Mouse (Mus musculus): Measurements from ENCODE around the gene Trim58. TPM values are rescaled to one million over a fixed set of nuclear protein-coding genes. Genes with fewer than 3 reads are reported as not detected.
A peak's percentile ranks its signal among the peaks of the same experiment; 100 is the strongest.

Gene Trim58
- polyA plus RNA-seq, 1 experiment = 18.0 TPM

- TF ChIP-seq FLI1 (IDR thresholded peaks at IDR 0.05; ENCODE audit: low read length) (no peak), GATA1 (IDR thresholded peaks at IDR 0.05; ENCODE audit: borderline replicate concordance, low read length) (peak; percentile 91)
- Histone ChIP-seq H3K27me3 (replicated peaks) (no peaks in the 10 kb centered on the region), H3K4me1 (peaks cover 82% of the 10 kb centered on the region), H3K4me3 (replicated peaks) (peak overlapping the region; percentile 96), H3K36me3 (replicated peaks; ENCODE audit: low read length) (peaks cover 34% of the 10 kb centered on the region), H3K9me3 (no peaks in the 10 kb centered on the region)
These were observed 792 bp downstream of the Trim58 start for GRCm38 (mm10) chr11:58641057-58641456.

GRCm38 (mm10) chr11:58641638-58642358 is 1.5 kb downstream of the Trim58 start:
- H3K27me3 ChIP-seq (replicated peaks) = no peaks in the 10 kb centered on the region
- peaks cover 42% of the 10 kb centered on the region for H3K36me3 ChIP-seq (replicated peaks; ENCODE audit: low read length)
- TF ChIP-seq FLI1 (IDR thresholded peaks at IDR 0.05; ENCODE audit: low read length) = no peak
- no peak; the same call in 2 of the 3 replicates for TF ChIP-seq GATA1 (IDR thresholded peaks at IDR 0.05; ENCODE audit: borderline replicate concordance, low read length)
- H3K9me3 ChIP-seq = no peaks in the 10 kb centered on the region
- H3K4me3 ChIP-seq (replicated peaks) = peak overlapping the region; percentile 96
- H3K4me1 ChIP-seq = peaks cover 82% of the 10 kb centered on the region

- peak overlapping the region; percentile 96 for H3K4me3 ChIP-seq (replicated peaks)
These were observed 3.1 kb downstream of the Trim58 start for GRCm38 (mm10) chr11:58643350-58643749.

GRCm38 (mm10) chr11:58655151-58655550 is 14.9 kb downstream of the Trim58 start:
- H3K4me1 ChIP-seq = peaks cover 19% of the 10 kb centered on the region
- peaks cover 1% of the 10 kb centered on the region for H3K27me3 ChIP-seq (replicated peaks)
- TF ChIP-seq FLI1 (IDR thresholded peaks at IDR 0.05; ENCODE audit: low read length) = no peak
- no peak for TF ChIP-seq GATA1 (IDR thresholded peaks at IDR 0.05; ENCODE audit: borderline replicate concordance, low read length)
- H3K36me3 ChIP-seq (replicated peaks; ENCODE audit: low read length) = peaks cover 42% of the 10 kb centered on the region
- H3K4me3 ChIP-seq (replicated peaks) = no peak overlapping the region
- no peaks in the 10 kb centered on the region for H3K9me3 ChIP-seq

More at GRCm38 (mm10) chr11:58643350-58643749, 3.1 kb downstream of the Trim58 start:
- Histone ChIP-seq H3K27me3 (replicated peaks) (no peaks in the 10 kb centered on the region), H3K4me1 (peaks cover 74% of the 10 kb centered on the region), H3K9me3 (no peaks in the 10 kb centered on the region), H3K36me3 (replicated peaks; ENCODE audit: low read length) (peaks cover 57% of the 10 kb centered on the region)
- no peak for TF ChIP-seq FLI1 (IDR thresholded peaks at IDR 0.05; ENCODE audit: low read length)

- Histone ChIP-seq H3K36me3 (replicated peaks; ENCODE audit: low read length) (peaks cover 9% of the 10 kb centered on the region), H3K4me3 (replicated peaks) (no peak within 1 kb of the TSS), H3K27me3 (replicated peaks) (peaks cover 1% of the 10 kb centered on the region), H3K9me3 (no peaks in the 10 kb centered on the region), H3K4me1 (peaks cover 7% of the 10 kb centered on the region; the same call in 1 of the 2 replicates)
- TF ChIP-seq GATA1 (IDR thresholded peaks at IDR 0.05; ENCODE audit: borderline replicate concordance, low read length) (no peak), FLI1 (IDR thresholded peaks at IDR 0.05; ENCODE audit: low read length) (no peak)
These were observed 18.3 kb downstream of the Trim58 start, which contains the start of gene Olfr322 for GRCm38 (mm10) chr11:58658596-58658995. Gene Olfr322, plus strand, starts transcription at chr11:58658782.

GRCm38 (mm10) chr11:58669252-58669651 is 29.0 kb downstream of the Trim58 start:
- no peak for TF ChIP-seq GATA1 (IDR thresholded peaks at IDR 0.05; ENCODE audit: borderline replicate concordance, low read length)
- no peak for TF ChIP-seq FLI1 (IDR thresholded peaks at IDR 0.05; ENCODE audit: low read length)
- H3K36me3 ChIP-seq (replicated peaks; ENCODE audit: low read length) = no peaks in the 10 kb centered on the region
- no peaks in the 10 kb centered on the region for H3K9me3 ChIP-seq
- H3K4me1 ChIP-seq = 0 out of 2 replicates have a peak, but pooled peaks cover 3% of the 10 kb centered on the region
- peaks cover 3% of the 10 kb centered on the region for H3K27me3 ChIP-seq (replicated peaks)
- no peak overlapping the region for H3K4me3 ChIP-seq (replicated peaks)

GRCm38 (mm10) chr11:58671825-58672224 is 31.6 kb downstream of the Trim58 start:
- Histone ChIP-seq H3K36me3 (replicated peaks; ENCODE audit: low read length) (no peaks in the 10 kb centered on the region), H3K4me3 (replicated peaks) (no peak overlapping the region), H3K27me3 (replicated peaks) (no peaks in the 10 kb centered on the region), H3K4me1 (0 out of 2 replicates have a peak, but pooled peaks cover 3% of the 10 kb centered on the region), H3K9me3 (no peaks in the 10 kb centered on the region)
- TF ChIP-seq FLI1 (IDR thresholded peaks at IDR 0.05; ENCODE audit: low read length) (no peak), GATA1 (IDR thresholded peaks at IDR 0.05; ENCODE audit: borderline replicate concordance, low read length) (no peak)

- Histone ChIP-seq H3K27me3 (replicated peaks) (peaks cover 2% of the 10 kb centered on the region), H3K9me3 (no peaks in the 10 kb centered on the region), H3K36me3 (replicated peaks; ENCODE audit: low read length) (no peaks in the 10 kb centered on the region), H3K4me1 (no peaks in the 10 kb centered on the region), H3K4me3 (replicated peaks) (no peak within 1 kb of the TSS)
- TF ChIP-seq GATA1 (IDR thresholded peaks at IDR 0.05; ENCODE audit: borderline replicate concordance, low read length) = no peak
- no peak for TF ChIP-seq FLI1 (IDR thresholded peaks at IDR 0.05; ENCODE audit: low read length)
These were observed 40.5 kb downstream of the Trim58 start, which contains the start of gene Olfr320 for GRCm38 (mm10) chr11:58680799-58681198. Gene Olfr320, plus strand, starts transcription at chr11:58681099.

- Histone ChIP-seq H3K4me1 (0 out of 2 replicates have a peak, but pooled peaks cover 8% of the 10 kb centered on the region), H3K36me3 (replicated peaks; ENCODE audit: low read length) (no peaks in the 10 kb centered on the region), H3K4me3 (replicated peaks) (no peak within 1 kb of the TSS), H3K9me3 (peaks cover 19% of the 10 kb centered on the region), H3K27me3 (replicated peaks) (no peaks in the 10 kb centered on the region)
- TF ChIP-seq FLI1 (IDR thresholded peaks at IDR 0.05; ENCODE audit: low read length) (no peak), GATA1 (IDR thresholded peaks at IDR 0.05; ENCODE audit: borderline replicate concordance, low read length) (no peak)
These were observed 58.6 kb downstream of the Trim58 start, which contains the start of gene Olfr319 for GRCm38 (mm10) chr11:58698862-58699261. Gene Olfr319, plus strand, starts transcription at chr11:58699162.

Other genes with a start within 250 kb of the Trim58 start
- not detected in 2 replicates for gene 1810065E05Rik, start 219.4 kb upstream of the Trim58 start, polyA plus RNA-seq (2012; ENCODE audit: insufficient read depth, low replicate concordance)
- gene Gm12253, start 207.9 kb upstream of the Trim58 start, polyA plus RNA-seq (2012; ENCODE audit: insufficient read depth, low replicate concordance) = not detected in 2 replicates
- not detected in 2 replicates for gene Lypd9, start 187.5 kb upstream of the Trim58 start, polyA plus RNA-seq (2012; ENCODE audit: insufficient read depth, low replicate concordance)
- gene Olfr30, start 178.2 kb upstream of the Trim58 start, polyA plus RNA-seq (2012; ENCODE audit: insufficient read depth, low replicate concordance) = not detected in 2 replicates
- not detected in 2 replicates for gene Olfr332, start 147.9 kb upstream of the Trim58 start, polyA plus RNA-seq (2012; ENCODE audit: insufficient read depth, low replicate concordance)
- not detected in 2 replicates for gene Olfr331, start 137.9 kb upstream of the Trim58 start, polyA plus RNA-seq (2012; ENCODE audit: insufficient read depth, low replicate concordance)
- gene Olfr330, start 105.6 kb upstream of the Trim58 start, polyA plus RNA-seq (2012; ENCODE audit: insufficient read depth, low replicate concordance) = not detected in 2 replicates
- not detected in 2 replicates for gene Olfr329-ps, start 94.0 kb upstream of the Trim58 start, polyA plus RNA-seq (2012; ENCODE audit: insufficient read depth, low replicate concordance)
- 0.44 TPM in 1 of 2 replicates, not detected in the other for gene Olfr328, start 84.8 kb upstream of the Trim58 start, polyA plus RNA-seq (2012; ENCODE audit: insufficient read depth, low replicate concordance)
- not detected in 2 replicates for gene Olfr224, start 69.9 kb upstream of the Trim58 start, polyA plus RNA-seq (2012; ENCODE audit: insufficient read depth, low replicate concordance)
- gene Olfr325, start 62.7 kb upstream of the Trim58 start, polyA plus RNA-seq (2012; ENCODE audit: insufficient read depth, low replicate concordance) = not detected in 2 replicates
- gene Olfr324, start 45.4 kb upstream of the Trim58 start, polyA plus RNA-seq (2012; ENCODE audit: insufficient read depth, low replicate concordance) = not detected in 2 replicates
- not detected in 2 replicates for gene 2210407C18Rik, start 24.4 kb upstream of the Trim58 start, polyA plus RNA-seq (2012; ENCODE audit: insufficient read depth, low replicate concordance)
- gene Olfr323, start 10.0 kb upstream of the Trim58 start, polyA plus RNA-seq (2012; ENCODE audit: insufficient read depth, low replicate concordance) = not detected in 2 replicates
- gene Olfr322, start 18.3 kb downstream of the Trim58 start, polyA plus RNA-seq (2012; ENCODE audit: insufficient read depth, low replicate concordance) = not detected in 2 replicates
- not detected in 2 replicates for gene Olfr320, start 40.6 kb downstream of the Trim58 start, polyA plus RNA-seq (2012; ENCODE audit: insufficient read depth, low replicate concordance)
- gene Olfr319, start 58.7 kb downstream of the Trim58 start, polyA plus RNA-seq (2012; ENCODE audit: insufficient read depth, low replicate concordance) = not detected in 2 replicates
- not detected in 2 replicates for gene Olfr318, start 83.5 kb downstream of the Trim58 start, polyA plus RNA-seq (2012; ENCODE audit: insufficient read depth, low replicate concordance)
- not detected in 2 replicates for gene Olfr317, start 98.7 kb downstream of the Trim58 start, polyA plus RNA-seq (2012; ENCODE audit: insufficient read depth, low replicate concordance)
- not detected in 2 replicates for gene Olfr316, start 112.3 kb downstream of the Trim58 start, polyA plus RNA-seq (2012; ENCODE audit: insufficient read depth, low replicate concordance)
- gene Olfr315, start 132.7 kb downstream of the Trim58 start, polyA plus RNA-seq (2012; ENCODE audit: insufficient read depth, low replicate concordance) = not detected in 2 replicates
- gene Olfr314, start 142.5 kb downstream of the Trim58 start, polyA plus RNA-seq (2012; ENCODE audit: insufficient read depth, low replicate concordance) = 3.7 TPM in 1 of 2 replicates, not detected in the other
- not detected in 2 replicates for gene Fam183b, start 161.5 kb downstream of the Trim58 start, polyA plus RNA-seq (2012; ENCODE audit: insufficient read depth, low replicate concordance)
- gene Olfr313, start 174.5 kb downstream of the Trim58 start, polyA plus RNA-seq (2012; ENCODE audit: insufficient read depth, low replicate concordance) = not detected in 2 replicates
- gene Olfr312, start 188.8 kb downstream of the Trim58 start, polyA plus RNA-seq (2012; ENCODE audit: insufficient read depth, low replicate concordance) = not detected in 2 replicates
- not detected in 2 replicates for gene Olfr311, start 198.8 kb downstream of the Trim58 start, polyA plus RNA-seq (2012; ENCODE audit: insufficient read depth, low replicate concordance)
- not detected in 2 replicates for gene Gm12258, start 206.7 kb downstream of the Trim58 start, polyA plus RNA-seq (2012; ENCODE audit: insufficient read depth, low replicate concordance)
- 0.32 TPM in 1 of 2 replicates, not detected in the other for gene 2810021J22Rik, start 226.8 kb downstream of the Trim58 start, polyA plus RNA-seq (2012; ENCODE audit: insufficient read depth, low replicate concordance)